Mouse (Mus musculus) lung, postnatal 0 days (tissue): Measurements from ENCODE around the gene Adcy2. TPM values are rescaled to one million over a fixed set of nuclear protein-coding genes. Genes with fewer than 3 reads are reported as not detected.
A peak's percentile ranks its signal among the peaks of the same experiment; 100 is the strongest.

ENCODE experiments used
- ATAC-seq: fragments of 200-750 bp; cut with Nextera tagmentation; 2 replicates; pipeline ENCODE4 v1.8.0; 2017; ENCODE audit warnings: moderate library complexity
- DNase-seq: peaks from one replicate; pipeline ENCODE4 v3.0.0-alpha.2; 2016; ENCODE audit warnings: low spot score
- H3K27ac ChIP-seq: fragments of 300-500 bp; sonication (generic); 2 replicates; pipeline ENCODE4 v1.5.1; 2014; ENCODE audit warnings: antibody characterized with exemption, mild to moderate bottlenecking, low read length, mixed read lengths
- H3K27me3 ChIP-seq: fragments of 300-500 bp; sonication (generic); replicated peaks from 2 replicates; pipeline ENCODE4 v1.6.1; 2014; ENCODE audit warnings: low read length, mixed read lengths; ENCODE audit not compliant: insufficient read depth
- H3K36me3 ChIP-seq: fragments of 300-500 bp; sonication (generic); 2 replicates; pipeline ENCODE4 v1.6.1; 2014; ENCODE audit warnings: low read length, mixed read lengths; ENCODE audit not compliant: insufficient read depth
- H3K4me1 ChIP-seq: fragments of 300-500 bp; sonication (generic); 2 replicates; pipeline ENCODE4 v1.6.1; 2014; ENCODE audit warnings: antibody characterized with exemption, low read depth, low read length, mixed read lengths; ENCODE audit not compliant: insufficient read depth
- H3K4me2 ChIP-seq: fragments of 300-500 bp; sonication (generic); replicated peaks from 2 replicates; pipeline ENCODE4 v1.6.1; 2014; ENCODE audit warnings: low read depth, mild to moderate bottlenecking, low read length, moderate library complexity, mixed read lengths
- H3K4me3 ChIP-seq: fragments of 300-500 bp; sonication (generic); 2 replicates; pipeline ENCODE4 v1.5.1; 2014; ENCODE audit warnings: low read depth, low read length
- H3K9ac ChIP-seq: fragments of 300-500 bp; sonication (generic); replicated peaks from 2 replicates; pipeline ENCODE4 v1.6.1; 2014; ENCODE audit warnings: low read depth, mild to moderate bottlenecking
- H3K9me3 ChIP-seq: fragments of 300-500 bp; sonication (generic); 2 replicates; pipeline ENCODE4 v1.6.1; 2016; ENCODE audit warnings: low read length, mixed read lengths
- CTCF ChIP-seq: IDR thresholded peaks from 2 replicates; pipeline ENCODE4 v1.5.1; 2016; ENCODE audit warnings: antibody characterized with exemption, mild to moderate bottlenecking
- EP300 ChIP-seq: IDR thresholded peaks from 2 replicates; pipeline ENCODE4 v1.6.1; 2016; ENCODE audit warnings: antibody characterized with exemption, mild to moderate bottlenecking, control low read depth
- whole genome bisulfite sequencing: fragments of 180-500 bp; shearing (Covaris S2); extraction: QIAGEN DNeasy Blood & Tissue Kit; methylation state at CpG from one replicate; pipeline ENCODE4 v1.1.7; 2014; 5-methylcytosine and 5-hydroxymethylcytosine counted together
- polyA plus RNA-seq: library from polyadenylated mRNA; unstranded; fragments of >200 nt; fragmentation: Nextera tagmentation; extraction: Ambion mirVana; gene quantifications from 2 replicates; pipeline ENCODE4 v1.2.1, GENCODE M21; 2015

The Adcy2 gene
- polyA plus RNA-seq, 1 experiment from 2014 or later = 12.5 TPM

GRCm38 (mm10) chr13:68680429-68680828 lies 318.9 kb downstream of the Adcy2 start:
- H3K27me3 ChIP-seq = no peaks in the 10 kb centered on the region
- H3K9me3 ChIP-seq = no peaks in the 10 kb centered on the region
- no peak overlapping the region for H3K4me2 ChIP-seq
- no peak overlapping the region for H3K27ac ChIP-seq
- no peaks in the 10 kb centered on the region for H3K4me1 ChIP-seq
- ATAC-seq (no peak), DNase-seq (peak; percentile 32)
- TF ChIP-seq CTCF = no peak
- 0 out of 2 replicates have a peak, but pooled peaks have one; percentile 30 for TF ChIP-seq EP300
- WGBS = 68% methylated on average over 1 of the region's 1 CpGs
- H3K36me3 ChIP-seq = no peaks in the 10 kb centered on the region
- H3K4me3 ChIP-seq = no peak overlapping the region
- no peak overlapping the region for H3K9ac ChIP-seq

DNA sequence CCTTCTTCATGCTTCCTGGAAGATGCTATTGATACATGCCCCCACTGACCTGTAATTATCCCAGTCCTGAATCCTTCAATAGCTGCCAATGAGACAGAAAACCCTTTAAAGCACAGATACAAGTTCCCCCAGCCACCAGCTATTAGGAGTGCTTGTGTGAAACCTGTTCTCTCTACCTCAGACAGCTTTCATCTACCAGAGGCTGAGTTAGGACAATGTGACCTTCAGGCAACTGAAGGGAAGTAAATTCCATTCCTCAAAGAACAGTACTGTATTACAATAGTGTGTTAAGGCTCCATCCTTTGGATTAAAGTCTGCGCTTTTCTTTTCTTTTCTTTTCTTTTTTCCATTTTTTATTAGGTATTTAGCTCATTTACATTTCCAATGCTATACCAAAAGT lies 356.6 kb downstream of the Adcy2 start:
- no peak overlapping the region for H3K27ac ChIP-seq
- no peaks in the 10 kb centered on the region for H3K9me3 ChIP-seq
- 93% methylated on average over 1 of the region's 1 CpGs for WGBS
- no peak for ATAC-seq
- no peak for DNase-seq
- no peak overlapping the region for H3K4me3 ChIP-seq
- no peak overlapping the region for H3K4me2 ChIP-seq
- TF ChIP-seq CTCF = no peak
- TF ChIP-seq EP300 = no peak
- H3K27me3 ChIP-seq = no peaks in the 10 kb centered on the region
- H3K4me1 ChIP-seq = no peaks in the 10 kb centered on the region
- H3K9ac ChIP-seq = no peak overlapping the region
- no peaks in the 10 kb centered on the region for H3K36me3 ChIP-seq

DNA sequence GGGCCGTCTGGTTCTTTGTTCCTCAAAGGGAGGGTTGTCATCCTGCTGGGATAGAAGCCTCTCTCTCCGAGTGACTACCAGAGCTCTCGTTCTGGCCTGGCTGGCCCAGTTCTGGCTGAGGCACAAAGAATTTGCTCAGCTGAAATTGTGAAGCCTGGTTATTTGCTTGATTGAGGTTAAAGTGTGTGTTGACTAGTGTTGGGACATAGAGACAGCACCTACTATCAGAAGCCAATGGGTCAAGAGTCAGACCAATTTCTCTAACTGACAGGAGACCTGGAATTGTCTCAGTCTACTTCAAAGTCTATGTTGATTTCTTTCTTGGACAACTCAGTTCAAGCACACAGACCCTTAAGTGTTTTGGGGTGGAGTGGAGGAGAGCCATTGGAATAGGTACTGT lies 372.3 kb downstream of the Adcy2 start:
- H3K4me3 ChIP-seq = no peak overlapping the region
- H3K27ac ChIP-seq = no peak overlapping the region
- no peaks in the 10 kb centered on the region for H3K27me3 ChIP-seq
- H3K9ac ChIP-seq = no peak overlapping the region
- H3K9me3 ChIP-seq = no peaks in the 10 kb centered on the region
- H3K4me2 ChIP-seq = no peak overlapping the region
- DNase-seq = no peak
- no peak for ATAC-seq
- no peaks in the 10 kb centered on the region for H3K4me1 ChIP-seq
- TF ChIP-seq EP300 = no peak
- no peak for TF ChIP-seq CTCF
- 53% methylated on average over 3 of the region's 3 CpGs for WGBS
- H3K36me3 ChIP-seq = no peaks in the 10 kb centered on the region

- no peak overlapping the region for H3K9ac ChIP-seq
- ATAC-seq (no peak), DNase-seq (peak; percentile 27)
- H3K9me3 ChIP-seq = no peaks in the 10 kb centered on the region
- no peaks in the 10 kb centered on the region for H3K27me3 ChIP-seq
- H3K27ac ChIP-seq = no peak overlapping the region
- TF ChIP-seq CTCF (peak; percentile 48), EP300 (no peak)
- WGBS = 54% methylated on average over 6 of the region's 6 CpGs
- no peaks in the 10 kb centered on the region for H3K4me1 ChIP-seq
- H3K4me2 ChIP-seq = no peak overlapping the region
- no peak overlapping the region for H3K4me3 ChIP-seq
- H3K36me3 ChIP-seq = no peaks in the 10 kb centered on the region
These were observed 376.5 kb downstream of the Adcy2 start for GRCm38 (mm10) chr13:68622792-68623191.

GRCm38 (mm10) chr13:68607652-68608405 lies 391.5 kb downstream of the Adcy2 start:
- WGBS = 50% methylated on average over 21 of the region's 21 CpGs
- H3K36me3 ChIP-seq = no peaks in the 10 kb centered on the region
- H3K4me1 ChIP-seq = no peaks in the 10 kb centered on the region; the same call in 1 of the 2 replicates
- H3K9me3 ChIP-seq = no peaks in the 10 kb centered on the region
- H3K27ac ChIP-seq = peak overlapping the region; percentile 51; the same call in 1 of the 2 replicates
- H3K4me3 ChIP-seq = no peak overlapping the region; the same call in 1 of the 2 replicates
- TF ChIP-seq EP300 (no peak), CTCF (no peak)
- peak overlapping the region; percentile 40 for H3K4me2 ChIP-seq
- ATAC-seq = peak; percentile 73
- H3K27me3 ChIP-seq = no peaks in the 10 kb centered on the region
- peak; percentile 84 for DNase-seq
- no peak overlapping the region for H3K9ac ChIP-seq

DNA sequence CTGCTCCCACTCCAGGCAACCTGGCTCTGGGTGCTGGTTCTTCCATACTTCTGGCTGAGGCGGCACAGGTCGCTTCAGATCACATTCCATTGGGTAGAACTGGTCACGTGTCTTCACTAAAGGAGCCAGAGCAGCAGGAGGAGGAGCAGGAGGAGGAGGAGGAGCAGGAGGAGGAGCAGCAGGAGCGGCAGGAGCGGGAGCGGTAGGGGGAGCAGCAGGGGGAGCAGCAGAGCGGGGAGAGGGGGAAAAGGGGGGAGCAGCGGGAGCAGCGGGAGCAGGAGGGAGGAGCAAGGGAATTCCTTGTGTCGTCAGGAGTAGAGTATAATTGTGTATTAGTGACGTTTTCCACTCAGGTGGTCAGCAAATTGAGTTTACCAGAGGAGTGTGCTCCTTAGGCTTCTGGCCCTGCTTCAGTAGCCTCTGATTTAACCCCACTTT lies 393.6 kb downstream of the Adcy2 start:
- no peak overlapping the region for H3K9ac ChIP-seq
- H3K4me1 ChIP-seq = no peaks in the 10 kb centered on the region; the same call in 1 of the 2 replicates
- DNase-seq (peak; percentile 76), ATAC-seq (peak; percentile 80)
- WGBS = 2% methylated on average over 11 of the region's 11 CpGs
- H3K36me3 ChIP-seq = no peaks in the 10 kb centered on the region
- peak overlapping the region; percentile 45 for H3K4me2 ChIP-seq
- H3K27ac ChIP-seq = no peak overlapping the region
- H3K9me3 ChIP-seq = no peaks in the 10 kb centered on the region
- TF ChIP-seq EP300 (no peak), CTCF (no peak; the same call in 1 of the 2 replicates)
- H3K4me3 ChIP-seq = peak overlapping the region; percentile 17; the same call in 1 of the 2 replicates
- H3K27me3 ChIP-seq = no peaks in the 10 kb centered on the region
